8 mouse cellular contexts compared by ENCODE assay signal in genomic region chr13:21784311-21784710, GRCm38 (mm10). TPM values are rescaled to one million over a fixed set of nuclear protein-coding genes. Genes with fewer than 3 reads are reported as not detected.
DNase-seq lines count a peak whose midpoint lies in the region; ATAC-seq and TF ChIP-seq lines count a peak whose summit lies in the region.

No protein-coding gene starts in this region.

- H3K4me1 ChIP-seq in kidney, embryonic 14.5 days (ENCODE audit: control insufficient read depth, insufficient read depth, low read length) = peaks cover 28% of the 10 kb centered on the region
- peaks cover 3% of the 10 kb centered on the region; the same call in 1 of the 2 replicates for H3K4me1 ChIP-seq in bone marrow, adult 2 months (ENCODE audit: control insufficient read depth, insufficient read depth, low read length)
- H3K4me1 ChIP-seq in forebrain, embryonic 16.5 days (replicated peaks; ENCODE audit: control insufficient read depth, insufficient read depth, low read length) = peaks cover 42% of the 10 kb centered on the region
- peaks cover 30 to 32% of the 10 kb centered on the region in 2 experiments for H3K4me1 ChIP-seq in liver, embryonic 14.5 days (replicated peaks; ENCODE audit: control insufficient read depth in 2 of 2, insufficient read depth in 2 of 2, low read length in 1 of 2)

- H3K4me2 ChIP-seq in kidney, embryonic 14.5 days (replicated peaks; ENCODE audit: low read depth, low read length) = peak overlapping the region; percentile 44
- H3K4me2 ChIP-seq in forebrain, embryonic 16.5 days (ENCODE audit: low read length) = no peak overlapping the region; the same call in 1 of the 2 replicates
- H3K4me2 ChIP-seq in liver, embryonic 14.5 days (ENCODE audit: low read depth) = peak overlapping the region; percentile 90

- peak overlapping the region; percentile 52; the same call in 1 of the 2 replicates for H3K9ac ChIP-seq in kidney, embryonic 14.5 days (ENCODE audit: low read depth, low read length)
- H3K9ac ChIP-seq in forebrain, embryonic 16.5 days (replicated peaks; ENCODE audit: low read depth, low read length) = no peak overlapping the region
- peak overlapping the region; percentile 96 for H3K9ac ChIP-seq in liver, embryonic 14.5 days (replicated peaks)

- ATAC-seq in kidney, embryonic 14.5 days (ENCODE audit: low FRiP score, low TSS enrichment) = no peak
- no peak for ATAC-seq in forebrain, embryonic 16.5 days
- ATAC-seq in liver, embryonic 14.5 days (ENCODE audit: insufficient read depth) = no peak

- no peak for TF ChIP-seq CTCF in bone marrow, adult 2 months (IDR thresholded peaks at IDR 0.05; ENCODE audit: control insufficient read depth, insufficient read depth, low read length)
- TF ChIP-seq CTCF in liver, embryonic 14.5 days (IDR thresholded peaks at IDR 0.05; ENCODE audit: low read depth) = no peak

- H3K36me3 ChIP-seq in kidney, embryonic 14.5 days (ENCODE audit: control insufficient read depth, insufficient read depth, low read length) = no peaks in the 10 kb centered on the region
- H3K36me3 ChIP-seq in forebrain, embryonic 16.5 days (ENCODE audit: control insufficient read depth, insufficient read depth) = no peaks in the 10 kb centered on the region
- H3K36me3 ChIP-seq in liver, embryonic 14.5 days (replicated peaks; ENCODE audit: control insufficient read depth, insufficient read depth, low read depth) = no peaks in the 10 kb centered on the region

- 33% methylated on average over 6 of the region's 6 CpGs for WGBS in kidney, embryonic 14.5 days
- 72% methylated on average over 6 of the region's 6 CpGs for WGBS in bone marrow, adult 2 months
- WGBS in forebrain, embryonic 16.5 days = 25% methylated on average over 6 of the region's 6 CpGs
- 56% methylated on average over 6 of the region's 6 CpGs for WGBS in liver, embryonic 14.5 days (ENCODE audit: insufficient replicate concordance)

- no peak for TF ChIP-seq POLR2A in bone marrow, adult 2 months (IDR thresholded peaks at IDR 0.05; ENCODE audit: borderline replicate concordance, control insufficient read depth, low read depth, low read length)

- H3K9me3 ChIP-seq in kidney, embryonic 14.5 days (ENCODE audit: control insufficient read depth, low read length) = no peaks in the 10 kb centered on the region
- H3K9me3 ChIP-seq in forebrain, embryonic 16.5 days (ENCODE audit: control insufficient read depth, low read length) = no peaks in the 10 kb centered on the region
- H3K9me3 ChIP-seq in liver, embryonic 14.5 days (ENCODE audit: control insufficient read depth, low read length) = no peaks in the 10 kb centered on the region

- TF ChIP-seq EP300 in liver, embryonic 14.5 days (IDR thresholded peaks at IDR 0.05; ENCODE audit: low read depth) = no peak

- DNase-seq in kidney, postnatal 36 days = no peak
- no peak for DNase-seq in liver, embryonic 14.5 days (ENCODE audit: low read depth in 3 of 3, low spot score in 3 of 3)
- DNase-seq in left cerebral cortex, adult 18-20 months (ENCODE audit: low spot score in 2 of 2) = no peak
- no peak for DNase-seq in cerebellum, postnatal 4 days (ENCODE audit: low spot score in 2 of 2)
- no peak for DNase-seq in cerebellum, adult 9-11 months

- no peaks in the 10 kb centered on the region for H3K27me3 ChIP-seq in kidney, embryonic 14.5 days (ENCODE audit: control insufficient read depth, insufficient read depth, low read length)
- no peaks in the 10 kb centered on the region for H3K27me3 ChIP-seq in forebrain, embryonic 16.5 days (replicated peaks; ENCODE audit: control insufficient read depth, insufficient read depth, low read length)
- H3K27me3 ChIP-seq in liver, embryonic 14.5 days (ENCODE audit: control insufficient read depth, insufficient read depth, low read length) = no peaks in the 10 kb centered on the region

- peak overlapping the region; percentile 45; the same call in 1 of the 2 replicates for H3K4me3 ChIP-seq in kidney, embryonic 14.5 days (ENCODE audit: low read length)
- H3K4me3 ChIP-seq in bone marrow, adult 2 months (replicated peaks; ENCODE audit: control insufficient read depth, low read depth, low read length) = no peak overlapping the region
- H3K4me3 ChIP-seq in forebrain, embryonic 16.5 days (replicated peaks; ENCODE audit: low read length) = no peak overlapping the region
- H3K4me3 ChIP-seq in liver, embryonic 14.5 days (ENCODE audit: insufficient read depth in 1 of 2, low read depth in 2 of 2, low read length in 2 of 2) = peak overlapping the region in 1 of 2 experiments; percentile 54; a peak in 1 of 4 replicates

- H3K27ac ChIP-seq in kidney, embryonic 14.5 days (ENCODE audit: low read depth, low read length) = peak overlapping the region; percentile 95
- H3K27ac ChIP-seq in bone marrow, adult 2 months (ENCODE audit: control insufficient read depth, insufficient read depth, low read depth, low read length, poor library complexity) = peak overlapping the region; percentile 94; the same call in 1 of the 2 replicates
- peak overlapping the region; percentile 72 for H3K27ac ChIP-seq in forebrain, embryonic 16.5 days (ENCODE audit: low read length)
- peak overlapping the region; percentile 95 for H3K27ac ChIP-seq in liver, embryonic 14.5 days

RNA-seq across cellular contexts. Expression of gene Hist1h3i, which starts 1.1 kb away (rescaled TPM):
- polyA plus RNA-seq in kidney, embryonic 14.5 days (2014; fragmentation: Nextera tagmentation; extraction: Ambion mirVana) = 212 and 289 TPM in 2 replicates
- 34.1 TPM in 1 of 2 replicates, not detected in the other for polyA plus RNA-seq in bone marrow, adult 2 months (2011; ENCODE audit: insufficient read depth, insufficient read length, low replicate concordance, missing spikeins)
- polyA plus RNA-seq in forebrain, embryonic 16.5 days (2015; fragmentation: Nextera tagmentation; extraction: Ambion mirVana) = 49.1 and 60.2 TPM in 2 replicates
- polyA plus RNA-seq in liver, embryonic 14.5 days (2012; rRNA removed) = 37.6 and 93.8 TPM in 2 replicates
- 299 and 331 TPM in 2 replicates for polyA plus RNA-seq in liver, embryonic 14.5 days (2014; fragmentation: Nextera tagmentation; extraction: Ambion mirVana)
- 10 to 100 TPM; 65.2 to 77.9 TPM for total RNA-seq in left cerebral cortex, adult 18-20 months (2021)

RNA-seq across cellular contexts. Expression of gene Hist1h2an, which starts 2.7 kb away (rescaled TPM):
- polyA plus RNA-seq in kidney, embryonic 14.5 days (2014; fragmentation: Nextera tagmentation; extraction: Ambion mirVana) = 11.0 and 12.2 TPM in 2 replicates
- polyA plus RNA-seq in bone marrow, adult 2 months (2011; ENCODE audit: insufficient read depth, insufficient read length, low replicate concordance, missing spikeins) = 14.9 and 15.3 TPM in 2 replicates
- polyA plus RNA-seq in forebrain, embryonic 16.5 days (2015; fragmentation: Nextera tagmentation; extraction: Ambion mirVana) = 1.7 TPM in 1 of 2 replicates, not detected in the other
- polyA plus RNA-seq in liver, embryonic 14.5 days (2012; rRNA removed) = 10.9 and 22.9 TPM in 2 replicates
- polyA plus RNA-seq in liver, embryonic 14.5 days (2014; fragmentation: Nextera tagmentation; extraction: Ambion mirVana) = 12.7 and 14.7 TPM in 2 replicates
- 1 to 10 TPM; 1.1 to 2.8 TPM for total RNA-seq in left cerebral cortex, adult 18-20 months (2021)

RNA-seq across cellular contexts. Expression of gene Hist1h2bp, which starts 3.0 kb away (rescaled TPM):
- 1.9 and 4.3 TPM in 2 replicates for polyA plus RNA-seq in kidney, embryonic 14.5 days (2014; fragmentation: Nextera tagmentation; extraction: Ambion mirVana)
- 31.5 and 33.4 TPM in 2 replicates for polyA plus RNA-seq in bone marrow, adult 2 months (2011; ENCODE audit: insufficient read depth, insufficient read length, low replicate concordance, missing spikeins)
- polyA plus RNA-seq in forebrain, embryonic 16.5 days (2015; fragmentation: Nextera tagmentation; extraction: Ambion mirVana) = 2.0 TPM in 1 of 2 replicates, not detected in the other
- polyA plus RNA-seq in liver, embryonic 14.5 days (2012; rRNA removed) = 2.6 and 4.2 TPM in 2 replicates
- polyA plus RNA-seq in liver, embryonic 14.5 days (2014; fragmentation: Nextera tagmentation; extraction: Ambion mirVana) = 3.0 and 4.1 TPM in 2 replicates
- 1 to 10 TPM; 4.1 to 7.0 TPM for total RNA-seq in left cerebral cortex, adult 18-20 months (2021)

RNA-seq across cellular contexts. Expression of gene Hist1h1b, which starts 3.9 kb away (rescaled TPM):
- polyA plus RNA-seq in kidney, embryonic 14.5 days (2014; fragmentation: Nextera tagmentation; extraction: Ambion mirVana) = 18.8 and 27.0 TPM in 2 replicates
- 99.1 and 123 TPM in 2 replicates for polyA plus RNA-seq in bone marrow, adult 2 months (2011; ENCODE audit: insufficient read depth, insufficient read length, low replicate concordance, missing spikeins)
- polyA plus RNA-seq in forebrain, embryonic 16.5 days (2015; fragmentation: Nextera tagmentation; extraction: Ambion mirVana) = 6.5 and 7.8 TPM in 2 replicates
- polyA plus RNA-seq in liver, embryonic 14.5 days (2012; rRNA removed) = 8.2 and 9.4 TPM in 2 replicates
- 19.7 and 20.6 TPM in 2 replicates for polyA plus RNA-seq in liver, embryonic 14.5 days (2014; fragmentation: Nextera tagmentation; extraction: Ambion mirVana)
- 1 to 10 TPM; 8.4 to 9.0 TPM for total RNA-seq in left cerebral cortex, adult 18-20 months (2021)

RNA-seq across cellular contexts. Expression of gene Hist1h2bq, which starts 25.7 kb away (rescaled TPM):
- 25.4 and 40.2 TPM in 2 replicates for polyA plus RNA-seq in kidney, embryonic 14.5 days (2014; fragmentation: Nextera tagmentation; extraction: Ambion mirVana)
- polyA plus RNA-seq in bone marrow, adult 2 months (2011; ENCODE audit: insufficient read depth, insufficient read length, low replicate concordance, missing spikeins) = 27.5 and 42.9 TPM in 2 replicates
- 7.9 and 8.0 TPM in 2 replicates for polyA plus RNA-seq in forebrain, embryonic 16.5 days (2015; fragmentation: Nextera tagmentation; extraction: Ambion mirVana)
- 13.1 and 13.4 TPM in 2 replicates for polyA plus RNA-seq in liver, embryonic 14.5 days (2012; rRNA removed)
- polyA plus RNA-seq in liver, embryonic 14.5 days (2014; fragmentation: Nextera tagmentation; extraction: Ambion mirVana) = 16.9 and 21.6 TPM in 2 replicates
- total RNA-seq in left cerebral cortex, adult 18-20 months (2021) = 10 to 100 TPM; 23.2 to 34.4 TPM
